Comparison of ENCODE assay signal across 32 mouse cellular contexts in genomic region chr5:128899971-128900370, GRCm38 (mm10). TPM values are rescaled to one million over a fixed set of nuclear protein-coding genes. Genes with fewer than 3 reads are reported as not detected.
A peak's percentile ranks its signal among the peaks of the same experiment; 100 is the strongest.
DNase-seq lines count a peak whose midpoint lies in the region; ATAC-seq and TF ChIP-seq lines count a peak whose summit lies in the region.
"Had no signal": no experiment of that assay in that cellular context is flagged by ENCODE, and none has a peak within 500 bp of the region (broad histone marks: within the 10 kb centered on the region; RNA-seq: fewer than 3 reads in every experiment).

No protein-coding gene starts in this region.

- no peak overlapping the region for H3K27ac ChIP-seq in kidney, postnatal 0 days
- H3K27ac ChIP-seq in embryonic facial prominence, embryonic 11.5 days (replicated peaks; ENCODE audit: low read depth, low read length): no peak overlapping the region
- H3K27ac ChIP-seq in limb, embryonic 12.5 days: no peak overlapping the region
- H3K27ac ChIP-seq: embryonic facial prominence, embryonic 13.5 days; forebrain, embryonic 10.5 days; heart, embryonic 10.5 days; heart, embryonic 15.5 days; hindbrain, embryonic 12.5 days; liver, embryonic 15.5 days; lung, embryonic 15.5 days; neural tube, embryonic 15.5 days; stomach, postnatal 0 days had no signal

- TF ChIP-seq POLR2A in lung, adult 2 months (IDR thresholded peaks at IDR 0.05; ENCODE audit: borderline replicate concordance, extremely low read depth, low read depth, low read length): no peak

- H3K4me2 ChIP-seq in kidney, postnatal 0 days (ENCODE audit: low read length): no peak overlapping the region
- no peak overlapping the region for H3K4me2 ChIP-seq in embryonic facial prominence, embryonic 11.5 days (ENCODE audit: low read depth, low read length)
- peak overlapping the region; percentile 17; the same call in 1 of the 2 replicates for H3K4me2 ChIP-seq in limb, embryonic 12.5 days
- H3K4me2 ChIP-seq: embryonic facial prominence, embryonic 13.5 days; heart, embryonic 15.5 days; hindbrain, embryonic 12.5 days; liver, embryonic 15.5 days; lung, embryonic 15.5 days; midbrain, embryonic 11.5 days; neural tube, embryonic 15.5 days had no signal

- no peaks in the 10 kb centered on the region for H3K9me3 ChIP-seq in kidney, postnatal 0 days (replicated peaks; ENCODE audit: low read length)
- no peaks in the 10 kb centered on the region for H3K9me3 ChIP-seq in embryonic facial prominence, embryonic 11.5 days (replicated peaks; ENCODE audit: control insufficient read depth, low read length)
- H3K9me3 ChIP-seq in limb, embryonic 12.5 days: no peaks in the 10 kb centered on the region
- H3K9me3 ChIP-seq: embryonic facial prominence, embryonic 13.5 days; forebrain, embryonic 10.5 days; heart, embryonic 10.5 days; heart, embryonic 15.5 days; hindbrain, embryonic 12.5 days; liver, embryonic 15.5 days; lung, embryonic 15.5 days; neural tube, embryonic 15.5 days had no signal

- H3K4me3 ChIP-seq in kidney, postnatal 0 days (replicated peaks; ENCODE audit: low read depth, low read length): no peak overlapping the region
- H3K4me3 ChIP-seq in embryonic facial prominence, embryonic 11.5 days (ENCODE audit: low read depth, low read length): no peak overlapping the region
- H3K4me3 ChIP-seq in limb, embryonic 12.5 days (replicated peaks): no peak overlapping the region
- no peak overlapping the region for H3K4me3 ChIP-seq in lung, adult 2 months (replicated peaks; ENCODE audit: extremely low read depth, low read depth, low read length)
- H3K4me3 ChIP-seq: embryonic facial prominence, embryonic 13.5 days; forebrain, embryonic 10.5 days; heart, embryonic 10.5 days; heart, embryonic 15.5 days; hindbrain, embryonic 12.5 days; liver, embryonic 15.5 days; lung, embryonic 15.5 days; neural tube, embryonic 15.5 days had no signal

- H3K9ac ChIP-seq in kidney, postnatal 0 days (ENCODE audit: low read depth, low read length): no peak overlapping the region
- H3K9ac ChIP-seq in embryonic facial prominence, embryonic 11.5 days (replicated peaks; ENCODE audit: low read length): no peak overlapping the region
- H3K9ac ChIP-seq in limb, embryonic 12.5 days (replicated peaks): no peak overlapping the region
- H3K9ac ChIP-seq: embryonic facial prominence, embryonic 13.5 days; heart, embryonic 15.5 days; hindbrain, embryonic 12.5 days; liver, embryonic 15.5 days; lung, embryonic 15.5 days; neural tube, embryonic 15.5 days had no signal

- DNase-seq in kidney, postnatal 0 days (ENCODE audit: low spot score): peak; percentile 27
- no peak for DNase-seq in kidney, postnatal 25 days
- DNase-seq in embryo, embryonic 10.5 days (ENCODE audit: low spot score): peak; percentile 47
- peak; percentile 28 for DNase-seq in embryonic facial prominence, embryonic 11.5 days (ENCODE audit: low spot score)
- DNase-seq in gastrocnemius, postnatal 4 days (ENCODE audit: low spot score in 2 of 2): no peak
- DNase-seq in lung, adult 2 months: no peak
- DNase-seq: adrenal gland, postnatal 25 days; cerebellum, adult 11-12 months; cerebellum, adult 9-11 months; kidney, adult 9 months; kidney, postnatal 36 days; left cerebral cortex, postnatal 4 days; right cerebral cortex, adult 18-20 months; spleen, adult 18-20 months; thymus, adult 2 months; thymus, postnatal 4 days had no signal

- 9% methylated on average over 13 of the region's 13 CpGs for WGBS in kidney, postnatal 0 days
- 22% methylated on average over 13 of the region's 13 CpGs for WGBS in embryonic facial prominence, embryonic 11.5 days
- WGBS in limb, embryonic 12.5 days: 17% methylated on average over 13 of the region's 13 CpGs
- WGBS in lung, adult 2 months: 47% methylated on average over 13 of the region's 13 CpGs

- H3K27me3 ChIP-seq in kidney, postnatal 0 days (ENCODE audit: insufficient read depth, low read length): no peaks in the 10 kb centered on the region
- H3K27me3 ChIP-seq in embryonic facial prominence, embryonic 11.5 days (ENCODE audit: control insufficient read depth, insufficient read depth, low read length): no peaks in the 10 kb centered on the region
- H3K27me3 ChIP-seq in limb, embryonic 12.5 days: no peaks in the 10 kb centered on the region
- H3K27me3 ChIP-seq: embryonic facial prominence, embryonic 13.5 days; heart, embryonic 15.5 days; hindbrain, embryonic 12.5 days; liver, embryonic 15.5 days; lung, embryonic 15.5 days; neural tube, embryonic 15.5 days had no signal

- H3K36me3 ChIP-seq in kidney, postnatal 0 days (ENCODE audit: insufficient read depth, low read length): no peaks in the 10 kb centered on the region
- H3K36me3 ChIP-seq in embryonic facial prominence, embryonic 11.5 days (replicated peaks; ENCODE audit: control insufficient read depth, insufficient read depth, low read depth, low read length): no peaks in the 10 kb centered on the region
- H3K36me3 ChIP-seq in limb, embryonic 12.5 days: no peaks in the 10 kb centered on the region
- H3K36me3 ChIP-seq: embryonic facial prominence, embryonic 13.5 days; forebrain, embryonic 10.5 days; heart, embryonic 10.5 days; heart, embryonic 15.5 days; hindbrain, embryonic 12.5 days; liver, embryonic 15.5 days; lung, embryonic 15.5 days; neural tube, embryonic 15.5 days had no signal

- no peak for ATAC-seq in kidney, postnatal 0 days (replicated peaks; ENCODE audit: low FRiP score, low read depth)
- ATAC-seq in embryonic facial prominence, embryonic 11.5 days (replicated peaks; ENCODE audit: insufficient number of reproducible peaks, low FRiP score, low TSS enrichment, low read depth): no peak
- ATAC-seq in limb, embryonic 12.5 days (ENCODE audit: insufficient number of reproducible peaks, insufficient read depth, low FRiP score, low TSS enrichment, low read depth): no peak
- ATAC-seq: CD4-positive, CD25-positive, alpha-beta regulatory T cell, adult 4 months; forebrain, embryonic 16.5 days; intestine, postnatal 0 days had no signal

- TF ChIP-seq CTCF in kidney, postnatal 0 days (IDR thresholded peaks at IDR 0.05; ENCODE audit: low read depth): no peak
- TF ChIP-seq CTCF in lung, adult 2 months (IDR thresholded peaks at IDR 0.05; ENCODE audit: insufficient read depth, low read length): no peak

- H3K4me1 ChIP-seq in kidney, postnatal 0 days (replicated peaks; ENCODE audit: insufficient read depth, low read length): no peaks in the 10 kb centered on the region
- H3K4me1 ChIP-seq in embryonic facial prominence, embryonic 11.5 days (ENCODE audit: control insufficient read depth, insufficient read depth, low read length): no peaks in the 10 kb centered on the region
- H3K4me1 ChIP-seq in limb, embryonic 12.5 days (replicated peaks): peaks cover 11% of the 10 kb centered on the region
- no peaks in the 10 kb centered on the region for H3K4me1 ChIP-seq in lung, adult 2 months (ENCODE audit: control insufficient read depth, insufficient read depth, low read length)
- H3K4me1 ChIP-seq: embryonic facial prominence, embryonic 13.5 days; heart, embryonic 15.5 days; liver, embryonic 15.5 days; lung, embryonic 15.5 days had no signal

RNA-seq across cellular contexts. Expression of gene Rimbp2, which starts 53.3 kb away (rescaled TPM):
- polyA plus RNA-seq in kidney, postnatal 0 days (2015; fragmentation: Nextera tagmentation; extraction: Ambion mirVana): not detected in 2 replicates
- 0.69 and 1.4 TPM in 2 replicates for polyA plus RNA-seq in embryonic facial prominence, embryonic 11.5 days (2014; fragmentation: Nextera tagmentation; extraction: Ambion mirVana)
- 0.09 and 0.15 TPM in 2 replicates for polyA plus RNA-seq in limb, embryonic 12.5 days (2016; fragmentation: Nextera tagmentation; extraction: Ambion mirVana)
- total RNA-seq in gastrocnemius, postnatal 4 days (2021): under 1 TPM; 0.20 to 0.21 TPM
- 0.06 and 0.17 TPM in 2 replicates for polyA plus RNA-seq in lung, adult 2 months (2012; rRNA removed)
- total RNA-seq: liver, adult 2 months; megakaryocyte, adult 5-6 weeks had no signal
- polyA plus RNA-seq: liver, adult 2 months; liver, embryonic 15.5 days had no signal

Comparison
In these comparisons a context has a peak if more than half of its experiments do, and no peak if none do; other contexts are left out.
1. DNase-seq: peak in kidney, postnatal 0 days (single experiment), embryo, embryonic 10.5 days (single experiment) and embryonic facial prominence, embryonic 11.5 days (single experiment); none in kidney, postnatal 25 days (0 of 2), gastrocnemius, postnatal 4 days (0 of 2) and lung, adult 2 months (single experiment).